Mouse (Mus musculus) ES-Bruce4 (cell line): ENCODE results near the gene Tmem216.

Experiments
- CTCF ChIP-seq: IDR thresholded peaks from one replicate; pipeline ENCODE4 v1.8.1; 2011; ENCODE audit warnings: low read depth, low read length
- EP300 ChIP-seq: IDR thresholded peaks from 2 replicates; pipeline ENCODE4 v1.6.1; 2011; ENCODE audit warnings: low read depth, low read length; ENCODE audit not compliant: insufficient read depth
- POLR2A ChIP-seq: IDR thresholded peaks from one replicate; pipeline ENCODE4 v1.8.1; 2011; ENCODE audit warnings: low read length; ENCODE audit not compliant: insufficient read depth

DNA sequence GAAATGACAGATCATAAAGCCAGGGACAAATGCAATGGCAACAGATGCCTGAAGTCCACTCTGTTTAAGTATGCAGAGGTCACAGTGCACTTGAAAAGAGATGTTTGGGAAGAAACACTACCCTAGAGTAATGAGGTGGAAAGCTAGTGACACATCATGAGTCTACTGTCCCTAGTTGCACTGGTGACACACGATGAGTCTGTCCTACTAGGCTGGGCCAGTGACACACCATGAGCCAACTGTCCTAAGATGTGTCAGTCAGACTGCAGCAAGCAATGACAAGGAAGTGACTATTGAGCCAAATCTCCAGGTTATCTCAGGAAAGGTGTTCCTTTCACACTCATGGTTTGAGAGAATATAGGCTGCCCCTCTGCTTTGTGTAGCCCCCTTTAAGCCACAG, 60.4 kb downstream of the Tmem216 start:
- TF ChIP-seq CTCF (no peak), EP300 (no peak), POLR2A (no peak)
